27 mouse cellular contexts compared by ENCODE assay signal in genomic region chr15:38425506-38425905, GRCm38 (mm10).
DNase-seq lines count a peak whose midpoint lies in the region; ATAC-seq and TF ChIP-seq lines count a peak whose summit lies in the region.
"Had no signal": no experiment of that assay in that cellular context is flagged by ENCODE, and none has a peak within 500 bp of the region (broad histone marks: within the 10 kb centered on the region; RNA-seq: fewer than 3 reads in every experiment).

No protein-coding gene starts in this region.

- no peak overlapping the region for H3K9ac ChIP-seq in forebrain, embryonic 11.5 days (ENCODE audit: low read length)
- no peak overlapping the region for H3K9ac ChIP-seq in forebrain, embryonic 12.5 days
- H3K9ac ChIP-seq in intestine, embryonic 14.5 days (ENCODE audit: low read length) = no peak overlapping the region
- H3K9ac ChIP-seq in intestine, postnatal 0 days (ENCODE audit: low read depth, low read length) = no peak overlapping the region
- H3K9ac ChIP-seq: embryonic facial prominence, embryonic 12.5 days had no signal

- H3K4me2 ChIP-seq in forebrain, embryonic 11.5 days (ENCODE audit: low read depth, low read length, severe bottlenecking) = no peak overlapping the region
- no peak overlapping the region for H3K4me2 ChIP-seq in forebrain, embryonic 12.5 days
- no peak overlapping the region for H3K4me2 ChIP-seq in intestine, embryonic 14.5 days (ENCODE audit: low read length)
- no peak overlapping the region for H3K4me2 ChIP-seq in intestine, postnatal 0 days (replicated peaks; ENCODE audit: low read depth)
- H3K4me2 ChIP-seq: embryonic facial prominence, embryonic 12.5 days had no signal

- no peaks in the 10 kb centered on the region for H3K4me1 ChIP-seq in forebrain, embryonic 11.5 days (replicated peaks; ENCODE audit: control insufficient read depth, insufficient read depth, low read length)
- peaks cover under 1% of the 10 kb centered on the region; the same call in 1 of the 2 replicates for H3K4me1 ChIP-seq in forebrain, embryonic 12.5 days
- H3K4me1 ChIP-seq in intestine, embryonic 14.5 days (replicated peaks; ENCODE audit: control insufficient read depth, insufficient read depth, low read length) = peaks cover 8% of the 10 kb centered on the region
- no peaks in the 10 kb centered on the region for H3K4me1 ChIP-seq in intestine, postnatal 0 days (replicated peaks; ENCODE audit: control insufficient read depth, insufficient read depth, low read length)

- no peaks in the 10 kb centered on the region for H3K36me3 ChIP-seq in forebrain, embryonic 11.5 days (ENCODE audit: control insufficient read depth, insufficient read depth, low read length)
- no peaks in the 10 kb centered on the region for H3K36me3 ChIP-seq in forebrain, embryonic 12.5 days (replicated peaks)
- no peaks in the 10 kb centered on the region for H3K36me3 ChIP-seq in intestine, embryonic 14.5 days (ENCODE audit: control insufficient read depth, insufficient read depth, low read length)
- no peaks in the 10 kb centered on the region for H3K36me3 ChIP-seq in intestine, postnatal 0 days (ENCODE audit: control insufficient read depth, insufficient read depth)
- H3K36me3 ChIP-seq: embryonic facial prominence, embryonic 12.5 days; forebrain, embryonic 10.5 days; G1E had no signal

- peak; percentile 35 for DNase-seq in forebrain, embryonic 11.5 days (ENCODE audit: low spot score)
- peak; percentile 31 for DNase-seq in intestine, embryonic 14.5 days (ENCODE audit: low spot score)
- peak; percentile 9 to 42 for DNase-seq in urinary bladder, postnatal 4 days (ENCODE audit: low spot score in 2 of 2)
- DNase-seq in urinary bladder, postnatal 10 days (ENCODE audit: low spot score) = no peak
- peak; percentile 95 for DNase-seq in gonadal fat pad, adult 2 months (ENCODE audit: low read depth)
- no peak for DNase-seq in thymus, postnatal 4 days
- DNase-seq: adrenal gland, adult 2 months; adrenal gland, postnatal 10 days; adrenal gland, postnatal 25 days; B cell, adult 2 months; cerebellum, adult 11 months; cerebellum, adult 18-20 months; cerebellum, adult 8-10 months; cerebellum, adult 9-11 months; cerebellum, postnatal 14 days; cerebellum, postnatal 36 days; embryo, embryonic 11 days had no signal

- H3K4me3 ChIP-seq in forebrain, embryonic 11.5 days (ENCODE audit: low read depth, low read length) = no peak overlapping the region
- no peak overlapping the region for H3K4me3 ChIP-seq in forebrain, embryonic 12.5 days (replicated peaks)
- H3K4me3 ChIP-seq in intestine, embryonic 14.5 days (ENCODE audit: low read depth, low read length) = no peak overlapping the region
- no peak overlapping the region for H3K4me3 ChIP-seq in intestine, postnatal 0 days (ENCODE audit: low read depth, low read length)
- H3K4me3 ChIP-seq: embryonic facial prominence, embryonic 12.5 days; forebrain, embryonic 10.5 days had no signal

- no peak for ATAC-seq in forebrain, embryonic 11.5 days (replicated peaks; ENCODE audit: low FRiP score)
- no peak for ATAC-seq in forebrain, embryonic 12.5 days (ENCODE audit: low FRiP score)
- no peak for ATAC-seq in intestine, embryonic 14.5 days (replicated peaks; ENCODE audit: low FRiP score, low TSS enrichment, low read depth)
- ATAC-seq in intestine, postnatal 0 days = no peak
- ATAC-seq: CD4-positive, CD25-positive, alpha-beta regulatory T cell, adult 4 months; forebrain, embryonic 14.5 days; forebrain, embryonic 16.5 days; Patski had no signal

- 78% methylated on average over 4 of the region's 4 CpGs for WGBS in forebrain, embryonic 11.5 days
- WGBS in forebrain, embryonic 12.5 days = 87% methylated on average over 4 of the region's 4 CpGs
- 66% methylated on average over 4 of the region's 4 CpGs for WGBS in intestine, embryonic 14.5 days
- WGBS in intestine, postnatal 0 days = 75% methylated on average over 4 of the region's 4 CpGs

- H3K9me3 ChIP-seq in forebrain, embryonic 11.5 days (ENCODE audit: control insufficient read depth, low read length) = no peaks in the 10 kb centered on the region
- H3K9me3 ChIP-seq in forebrain, embryonic 12.5 days = no peaks in the 10 kb centered on the region
- H3K9me3 ChIP-seq in intestine, embryonic 14.5 days (ENCODE audit: control insufficient read depth, low read length) = no peaks in the 10 kb centered on the region
- H3K9me3 ChIP-seq in intestine, postnatal 0 days (ENCODE audit: control insufficient read depth) = no peaks in the 10 kb centered on the region
- H3K9me3 ChIP-seq: embryonic facial prominence, embryonic 12.5 days; forebrain, embryonic 10.5 days; G1E had no signal

- no peak overlapping the region for H3K27ac ChIP-seq in forebrain, embryonic 11.5 days (ENCODE audit: low read depth, low read length)
- H3K27ac ChIP-seq in forebrain, embryonic 12.5 days = no peak overlapping the region
- no peak overlapping the region for H3K27ac ChIP-seq in intestine, embryonic 14.5 days (ENCODE audit: low read depth)
- no peak overlapping the region for H3K27ac ChIP-seq in intestine, postnatal 0 days (ENCODE audit: low read depth, low read length)
- H3K27ac ChIP-seq: embryonic facial prominence, embryonic 12.5 days; forebrain, embryonic 10.5 days had no signal

- no peak for TF ChIP-seq CTCF in intestine, postnatal 0 days (IDR thresholded peaks at IDR 0.05; ENCODE audit: low read depth)

- H3K27me3 ChIP-seq in forebrain, embryonic 11.5 days (ENCODE audit: control insufficient read depth, insufficient read depth, low read length) = no peaks in the 10 kb centered on the region
- H3K27me3 ChIP-seq in forebrain, embryonic 12.5 days = 0 out of 2 replicates have a peak, but pooled peaks cover 3% of the 10 kb centered on the region
- no peaks in the 10 kb centered on the region for H3K27me3 ChIP-seq in intestine, embryonic 14.5 days (replicated peaks; ENCODE audit: control insufficient read depth, insufficient read depth, low read length)
- H3K27me3 ChIP-seq in intestine, postnatal 0 days (replicated peaks; ENCODE audit: control insufficient read depth, insufficient read depth, low read length) = no peaks in the 10 kb centered on the region
- H3K27me3 ChIP-seq: CH12.LX; embryonic facial prominence, embryonic 12.5 days; Patski had no signal

Comparison
In these comparisons a context has a peak if more than half of its experiments do, and no peak if none do; other contexts are left out.
1. DNase-seq: peak in forebrain, embryonic 11.5 days (single experiment), intestine, embryonic 14.5 days (single experiment), urinary bladder, postnatal 4 days (2 of 2) and gonadal fat pad, adult 2 months (single experiment); none in urinary bladder, postnatal 10 days (single experiment) and thymus, postnatal 4 days (single experiment).